Mouse (Mus musculus): ENCODE results near the gene 2310009B15Rik.

DNA sequence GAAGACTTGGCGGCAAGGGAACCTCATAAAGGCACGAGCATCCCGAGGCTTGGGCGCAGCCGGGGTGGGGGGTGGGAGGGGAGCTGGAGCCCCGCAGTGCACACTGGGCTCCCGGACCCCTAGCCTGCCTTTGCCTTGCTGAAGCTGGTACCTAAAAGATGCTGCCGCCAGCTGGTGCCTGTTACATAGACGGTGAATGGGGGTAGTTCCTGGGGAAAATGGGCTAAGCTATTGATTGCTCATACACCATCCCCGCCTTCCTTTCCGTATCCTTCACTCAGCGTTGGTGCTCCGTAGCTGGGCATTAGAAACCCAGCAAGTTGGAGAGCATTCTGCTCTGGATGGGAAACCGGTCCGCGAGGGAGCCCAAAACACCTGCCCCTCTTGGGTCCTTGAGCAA is 8.6 kb downstream of the 2310009B15Rik start:
- TF ChIP-seq CTCF (IDR thresholded peaks at IDR 0.05; ENCODE audit: borderline replicate concordance, control insufficient read depth, extremely low read depth, insufficient read depth, low read length, poor library complexity) (no peak), POLR2A (IDR thresholded peaks at IDR 0.05; ENCODE audit: control insufficient read depth, extremely low read depth, insufficient read depth, low read length, poor library complexity) (no peak)
